Mouse (Mus musculus): ENCODE measurements around the gene Gpt2. TPM values are rescaled to one million over a fixed set of nuclear protein-coding genes. Genes with fewer than 3 reads are reported as not detected.

The Gpt2 gene
- polyA plus RNA-seq, 1 experiment from 2014 or later, result 39.1 TPM

DNA sequence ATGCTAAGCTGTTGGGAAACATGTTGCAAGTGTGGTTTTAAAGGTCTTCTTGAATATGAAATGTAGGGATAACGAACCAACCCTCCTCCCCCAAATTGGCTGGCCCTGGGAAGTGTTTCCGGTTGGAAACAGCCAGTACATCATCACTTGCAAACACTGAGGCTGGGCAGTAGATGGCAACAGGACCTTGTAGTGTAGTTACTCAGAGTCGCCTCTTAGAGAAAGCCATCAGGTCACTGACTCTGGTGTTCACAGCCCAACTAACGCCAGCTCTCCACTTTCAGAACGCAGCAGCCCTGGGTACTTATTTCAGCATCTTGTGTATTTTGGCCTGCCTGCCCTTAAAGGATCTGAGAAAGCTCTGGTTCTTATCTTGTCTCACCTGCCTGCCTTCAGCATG lies 31.6 kb upstream of the Gpt2 start:
- no peaks in the 10 kb centered on the region for H3K36me3 ChIP-seq (ENCODE audit: control insufficient read depth, insufficient read depth)
- H3K4me3 ChIP-seq (replicated peaks; ENCODE audit: low read length), result no peak overlapping the region
- no peak overlapping the region for H3K9ac ChIP-seq (replicated peaks; ENCODE audit: low read depth, low read length)
- H3K27ac ChIP-seq (ENCODE audit: low read length), result no peak overlapping the region
- H3K27me3 ChIP-seq (replicated peaks; ENCODE audit: control insufficient read depth, insufficient read depth, low read length), result no peaks in the 10 kb centered on the region
- H3K4me1 ChIP-seq (replicated peaks; ENCODE audit: control insufficient read depth, insufficient read depth, low read length), result no peaks in the 10 kb centered on the region
- no peaks in the 10 kb centered on the region for H3K9me3 ChIP-seq (ENCODE audit: control insufficient read depth, low read length)
- WGBS, result 33% methylated on average over 5 of the region's 5 CpGs
- H3K4me2 ChIP-seq (ENCODE audit: low read length), result no peak overlapping the region
- no peak for ATAC-seq

DNA sequence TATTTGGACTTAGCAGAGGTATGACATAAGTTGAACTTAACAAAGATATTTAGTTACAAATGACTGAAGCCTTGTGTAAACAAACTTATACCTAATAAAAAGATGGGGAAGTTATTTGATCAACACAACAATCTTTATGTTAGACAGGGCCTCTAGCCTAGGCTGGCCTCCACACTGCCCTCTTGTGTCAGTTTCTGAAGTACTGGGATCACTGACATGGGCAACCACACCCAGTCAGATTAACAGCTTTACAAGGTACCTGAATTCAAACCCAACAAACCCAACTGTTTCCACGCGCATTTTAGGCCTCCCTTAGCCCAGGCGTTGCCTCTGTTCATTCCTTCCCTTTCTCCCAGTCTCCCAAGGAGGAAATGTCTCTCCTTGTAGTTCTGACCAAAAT lies 31.0 kb upstream of the Gpt2 start:
- Histone ChIP-seq H3K4me3 (replicated peaks; ENCODE audit: low read length) (no peak overlapping the region), H3K9ac (replicated peaks; ENCODE audit: low read depth, low read length) (no peak overlapping the region), H3K9me3 (ENCODE audit: control insufficient read depth, low read length) (no peaks in the 10 kb centered on the region), H3K4me2 (ENCODE audit: low read length) (no peak overlapping the region), H3K4me1 (replicated peaks; ENCODE audit: control insufficient read depth, insufficient read depth, low read length) (no peaks in the 10 kb centered on the region), H3K36me3 (ENCODE audit: control insufficient read depth, insufficient read depth) (no peaks in the 10 kb centered on the region), H3K27me3 (replicated peaks; ENCODE audit: control insufficient read depth, insufficient read depth, low read length) (no peaks in the 10 kb centered on the region), H3K27ac (ENCODE audit: low read length) (no peak overlapping the region)
- 78% methylated on average over 3 of the region's 3 CpGs for WGBS
- ATAC-seq, result no peak

DNA sequence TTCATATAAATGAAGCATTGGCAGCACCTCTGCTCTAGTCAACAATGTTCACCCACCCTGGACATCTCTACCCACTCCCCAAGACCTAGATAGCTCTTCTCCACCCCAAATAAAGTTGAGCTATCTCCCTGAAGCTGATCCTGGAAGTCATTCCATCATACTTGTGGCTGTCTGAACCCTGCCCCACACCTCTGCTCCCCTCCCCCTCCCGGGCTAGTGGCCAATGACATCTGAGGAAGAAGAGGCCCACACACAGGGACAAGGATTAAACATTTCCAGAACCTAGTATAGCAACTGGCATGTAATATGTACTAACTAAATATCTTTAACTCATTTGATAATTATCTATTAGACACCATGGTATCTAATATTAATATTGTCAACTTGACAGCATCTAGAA lies 29.9 kb upstream of the Gpt2 start:
- H3K9ac ChIP-seq (replicated peaks; ENCODE audit: low read depth, low read length), result no peak overlapping the region
- no peaks in the 10 kb centered on the region for H3K9me3 ChIP-seq (ENCODE audit: control insufficient read depth, low read length)
- H3K36me3 ChIP-seq (ENCODE audit: control insufficient read depth, insufficient read depth), result no peaks in the 10 kb centered on the region
- no peaks in the 10 kb centered on the region for H3K27me3 ChIP-seq (replicated peaks; ENCODE audit: control insufficient read depth, insufficient read depth, low read length)
- no peak overlapping the region for H3K27ac ChIP-seq (ENCODE audit: low read length)
- WGBS, result 92% methylated on average over 1 of the region's 1 CpGs
- no peak for ATAC-seq
- no peaks in the 10 kb centered on the region for H3K4me1 ChIP-seq (replicated peaks; ENCODE audit: control insufficient read depth, insufficient read depth, low read length)
- H3K4me3 ChIP-seq (replicated peaks; ENCODE audit: low read length), result no peak overlapping the region
- H3K4me2 ChIP-seq (ENCODE audit: low read length), result no peak overlapping the region

DNA sequence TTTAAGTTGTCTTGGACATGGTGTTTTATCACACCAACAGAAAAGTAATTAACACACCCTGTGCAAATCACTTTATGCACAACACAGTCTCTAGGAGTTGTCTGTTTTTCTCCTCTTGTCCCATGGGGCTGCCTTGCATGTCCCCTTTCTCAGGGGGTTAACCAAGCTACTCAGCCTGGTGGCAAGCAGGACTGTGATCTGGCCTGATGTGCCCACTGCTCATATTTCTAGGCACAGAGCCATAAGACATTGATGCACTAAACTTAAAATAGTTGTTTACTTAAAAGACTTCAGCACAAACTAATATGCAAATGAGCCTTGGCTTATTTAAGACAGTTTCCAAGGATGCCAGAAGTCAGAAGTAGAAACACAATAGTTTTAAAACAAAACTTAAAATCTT lies 28.1 kb upstream of the Gpt2 start:
- Histone ChIP-seq H3K36me3 (ENCODE audit: control insufficient read depth, insufficient read depth) (no peaks in the 10 kb centered on the region), H3K27ac (ENCODE audit: low read length) (no peak overlapping the region), H3K27me3 (replicated peaks; ENCODE audit: control insufficient read depth, insufficient read depth, low read length) (no peaks in the 10 kb centered on the region), H3K9me3 (ENCODE audit: control insufficient read depth, low read length) (no peaks in the 10 kb centered on the region), H3K4me2 (ENCODE audit: low read length) (no peak overlapping the region), H3K9ac (replicated peaks; ENCODE audit: low read depth, low read length) (no peak overlapping the region), H3K4me3 (replicated peaks; ENCODE audit: low read length) (no peak overlapping the region), H3K4me1 (replicated peaks; ENCODE audit: control insufficient read depth, insufficient read depth, low read length) (no peaks in the 10 kb centered on the region)
- no peak for ATAC-seq

DNA sequence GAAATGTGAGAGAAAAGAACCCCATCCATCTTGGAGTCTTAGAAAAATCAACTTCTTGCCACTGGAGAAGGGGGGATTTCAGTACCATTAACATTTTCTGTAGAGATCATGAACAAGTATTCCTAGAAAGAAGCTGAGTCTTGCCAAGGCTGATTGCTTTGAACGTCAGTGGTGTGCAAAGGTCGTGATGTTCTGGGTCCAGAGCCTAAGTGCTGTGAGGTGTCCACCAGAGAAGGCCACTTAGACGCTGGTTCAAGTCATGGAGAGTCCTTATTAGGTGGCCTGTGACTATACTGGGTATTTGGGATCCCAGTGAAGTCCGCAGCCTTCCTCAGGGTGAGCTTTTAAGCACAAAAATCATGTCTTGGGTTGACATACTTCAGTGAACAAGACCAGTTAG lies 26.3 kb upstream of the Gpt2 start:
- Histone ChIP-seq H3K4me2 (ENCODE audit: low read length) (no peak overlapping the region), H3K9ac (replicated peaks; ENCODE audit: low read depth, low read length) (no peak overlapping the region), H3K4me3 (replicated peaks; ENCODE audit: low read length) (no peak overlapping the region), H3K27me3 (replicated peaks; ENCODE audit: control insufficient read depth, insufficient read depth, low read length) (no peaks in the 10 kb centered on the region), H3K9me3 (ENCODE audit: control insufficient read depth, low read length) (no peaks in the 10 kb centered on the region), H3K36me3 (ENCODE audit: control insufficient read depth, insufficient read depth) (no peaks in the 10 kb centered on the region), H3K4me1 (replicated peaks; ENCODE audit: control insufficient read depth, insufficient read depth, low read length) (no peaks in the 10 kb centered on the region), H3K27ac (ENCODE audit: low read length) (no peak overlapping the region)
- 85% methylated on average over 4 of the region's 4 CpGs for WGBS
- no peak for ATAC-seq

DNA sequence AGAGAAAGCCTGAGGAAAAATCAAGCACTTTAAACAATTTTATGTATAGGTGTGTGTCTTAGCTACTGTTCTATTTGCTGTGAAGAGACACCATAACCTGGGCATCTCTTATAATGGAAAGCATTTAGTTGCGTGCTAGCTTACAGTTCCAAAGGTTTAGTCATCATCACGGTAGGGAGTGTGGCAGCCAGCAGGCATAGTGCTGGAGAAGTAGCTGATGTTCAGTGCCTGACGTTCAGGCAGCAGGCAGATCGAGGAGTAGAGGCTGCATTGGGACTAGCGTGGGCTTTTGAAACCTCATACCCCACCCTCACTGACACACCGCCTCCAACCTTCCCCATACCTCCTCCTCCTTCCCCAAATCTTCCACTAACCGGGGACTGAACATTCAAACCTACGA lies 21.6 kb upstream of the Gpt2 start:
- no peaks in the 10 kb centered on the region for H3K9me3 ChIP-seq (ENCODE audit: control insufficient read depth, low read length)
- no peak overlapping the region for H3K4me2 ChIP-seq (ENCODE audit: low read length)
- no peak overlapping the region for H3K4me3 ChIP-seq (replicated peaks; ENCODE audit: low read length)
- no peaks in the 10 kb centered on the region for H3K27me3 ChIP-seq (replicated peaks; ENCODE audit: control insufficient read depth, insufficient read depth, low read length)
- H3K36me3 ChIP-seq (ENCODE audit: control insufficient read depth, insufficient read depth), result no peaks in the 10 kb centered on the region
- 84% methylated on average over 8 of the region's 8 CpGs for WGBS
- H3K27ac ChIP-seq (ENCODE audit: low read length), result no peak overlapping the region
- H3K9ac ChIP-seq (replicated peaks; ENCODE audit: low read depth, low read length), result no peak overlapping the region
- H3K4me1 ChIP-seq (replicated peaks; ENCODE audit: control insufficient read depth, insufficient read depth, low read length), result no peaks in the 10 kb centered on the region
- ATAC-seq, result no peak

DNA sequence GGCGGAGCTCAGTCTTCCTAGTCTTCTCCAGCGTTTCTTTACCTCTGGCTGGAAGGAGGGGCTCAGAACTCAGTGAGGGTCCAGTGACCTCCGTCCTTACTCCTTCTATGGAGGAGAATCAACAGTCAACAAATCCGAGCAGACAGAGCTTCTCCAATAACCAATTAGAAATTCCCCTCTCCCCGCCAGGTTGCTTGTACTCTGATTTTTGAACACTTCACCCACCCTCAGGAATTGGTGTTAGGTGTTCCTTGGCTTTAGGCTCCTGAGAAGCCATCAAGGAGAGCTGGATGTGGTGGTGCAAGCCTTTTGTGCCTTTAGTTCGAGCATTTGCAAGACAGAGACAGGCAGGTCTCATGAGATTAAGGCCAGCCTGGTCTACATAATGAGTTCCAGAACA lies 19.6 kb upstream of the Gpt2 start:
- Histone ChIP-seq H3K36me3 (ENCODE audit: control insufficient read depth, insufficient read depth) (no peaks in the 10 kb centered on the region), H3K9ac (replicated peaks; ENCODE audit: low read depth, low read length) (no peak overlapping the region), H3K9me3 (ENCODE audit: control insufficient read depth, low read length) (no peaks in the 10 kb centered on the region), H3K4me3 (replicated peaks; ENCODE audit: low read length) (no peak overlapping the region), H3K27me3 (replicated peaks; ENCODE audit: control insufficient read depth, insufficient read depth, low read length) (no peaks in the 10 kb centered on the region), H3K4me2 (ENCODE audit: low read length) (no peak overlapping the region), H3K4me1 (replicated peaks; ENCODE audit: control insufficient read depth, insufficient read depth, low read length) (no peaks in the 10 kb centered on the region), H3K27ac (ENCODE audit: low read length) (no peak overlapping the region)
- no peak for ATAC-seq
- 67% methylated on average over 6 of the region's 6 CpGs for WGBS

DNA sequence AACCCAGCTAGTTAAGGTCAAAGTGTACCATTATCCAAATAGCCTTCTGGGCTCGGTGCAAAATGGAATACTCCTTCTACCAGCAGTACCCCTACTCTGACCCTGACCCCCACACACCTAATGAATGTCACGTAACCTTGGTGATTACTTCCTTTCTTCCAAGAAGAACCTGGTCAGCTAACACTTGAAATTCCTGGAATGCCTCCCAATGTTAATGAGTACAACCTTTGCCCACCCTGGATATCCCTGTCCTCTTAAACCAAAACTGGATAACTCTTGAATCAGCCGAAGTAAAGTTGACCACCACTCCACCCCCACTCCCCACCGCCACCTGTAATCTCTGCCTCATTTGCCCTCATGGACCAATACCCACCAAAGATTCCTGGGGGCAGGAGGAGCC lies 19.1 kb upstream of the Gpt2 start:
- no peak overlapping the region for H3K27ac ChIP-seq (ENCODE audit: low read length)
- H3K4me1 ChIP-seq (replicated peaks; ENCODE audit: control insufficient read depth, insufficient read depth, low read length), result no peaks in the 10 kb centered on the region
- no peak overlapping the region for H3K4me3 ChIP-seq (replicated peaks; ENCODE audit: low read length)
- WGBS, result 94% methylated on average over 4 of the region's 4 CpGs
- H3K9ac ChIP-seq (replicated peaks; ENCODE audit: low read depth, low read length), result no peak overlapping the region
- ATAC-seq, result no peak
- H3K36me3 ChIP-seq (ENCODE audit: control insufficient read depth, insufficient read depth), result no peaks in the 10 kb centered on the region
- H3K9me3 ChIP-seq (ENCODE audit: control insufficient read depth, low read length), result no peaks in the 10 kb centered on the region
- H3K27me3 ChIP-seq (replicated peaks; ENCODE audit: control insufficient read depth, insufficient read depth, low read length), result no peaks in the 10 kb centered on the region
- no peak overlapping the region for H3K4me2 ChIP-seq (ENCODE audit: low read length)

DNA sequence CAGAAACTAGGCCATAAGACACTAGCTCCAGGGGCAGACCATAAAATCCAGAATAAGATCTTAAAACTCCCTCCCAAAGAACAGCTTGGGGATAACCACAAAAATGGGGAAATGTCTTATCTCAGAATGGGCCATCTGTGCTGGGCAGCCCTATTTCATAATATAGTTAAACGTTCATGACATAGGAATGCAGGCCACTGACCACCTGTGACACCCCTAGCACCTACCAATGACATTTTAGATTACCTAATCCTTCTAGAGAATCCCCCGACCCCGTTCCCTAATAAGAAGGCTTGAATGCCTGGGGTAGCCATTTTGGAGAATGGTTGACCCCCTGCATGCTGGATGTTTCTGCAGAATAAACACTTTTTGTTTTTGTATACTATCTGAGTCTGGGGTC lies 17.5 kb upstream of the Gpt2 start:
- H3K27ac ChIP-seq (ENCODE audit: low read length), result no peak overlapping the region
- no peaks in the 10 kb centered on the region for H3K9me3 ChIP-seq (ENCODE audit: control insufficient read depth, low read length)
- H3K4me1 ChIP-seq (replicated peaks; ENCODE audit: control insufficient read depth, insufficient read depth, low read length), result no peaks in the 10 kb centered on the region
- no peak for ATAC-seq
- H3K36me3 ChIP-seq (ENCODE audit: control insufficient read depth, insufficient read depth), result no peaks in the 10 kb centered on the region
- H3K9ac ChIP-seq (replicated peaks; ENCODE audit: low read depth, low read length), result no peak overlapping the region
- no peak overlapping the region for H3K4me2 ChIP-seq (ENCODE audit: low read length)
- H3K4me3 ChIP-seq (replicated peaks; ENCODE audit: low read length), result no peak overlapping the region
- 94% methylated on average over 3 of the region's 3 CpGs for WGBS
- H3K27me3 ChIP-seq (replicated peaks; ENCODE audit: control insufficient read depth, insufficient read depth, low read length), result no peaks in the 10 kb centered on the region

DNA sequence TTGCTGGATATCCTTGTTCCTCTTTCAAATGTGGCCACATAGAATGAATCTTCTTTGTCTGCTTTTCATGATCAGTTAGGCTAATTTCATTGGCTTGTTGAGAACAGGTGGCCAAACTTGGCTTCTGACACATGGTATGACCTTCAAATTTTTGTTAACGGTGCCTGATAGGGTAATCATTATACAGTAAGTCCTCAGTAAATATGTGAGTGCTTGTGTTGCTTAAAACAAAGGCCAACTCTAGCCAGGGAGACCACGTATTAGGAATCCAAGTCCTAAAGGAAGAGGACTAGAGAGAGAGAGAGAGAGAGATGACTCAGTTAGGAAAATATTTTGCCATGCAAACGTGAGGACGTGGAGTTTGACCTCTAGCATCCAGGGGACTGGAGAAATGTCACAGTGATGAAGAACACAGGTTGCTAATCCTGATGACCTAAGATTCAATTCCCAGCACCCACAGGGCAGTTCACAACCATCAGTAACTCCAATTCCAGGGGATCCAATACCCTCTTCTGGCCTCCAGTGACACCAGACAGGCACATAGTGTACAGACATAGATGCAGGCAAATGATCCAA lies 15.3 kb upstream of the Gpt2 start:
- no peak overlapping the region for H3K4me2 ChIP-seq (ENCODE audit: low read length)
- H3K36me3 ChIP-seq (ENCODE audit: control insufficient read depth, insufficient read depth), result no peaks in the 10 kb centered on the region
- H3K9me3 ChIP-seq (ENCODE audit: control insufficient read depth, low read length), result no peaks in the 10 kb centered on the region
- 76% methylated on average over 4 of the region's 4 CpGs for WGBS
- no peak overlapping the region for H3K4me3 ChIP-seq (replicated peaks; ENCODE audit: low read length)
- H3K9ac ChIP-seq (replicated peaks; ENCODE audit: low read depth, low read length), result no peak overlapping the region
- no peaks in the 10 kb centered on the region for H3K27me3 ChIP-seq (replicated peaks; ENCODE audit: control insufficient read depth, insufficient read depth, low read length)
- no peak for ATAC-seq
- H3K4me1 ChIP-seq (replicated peaks; ENCODE audit: control insufficient read depth, insufficient read depth, low read length), result no peaks in the 10 kb centered on the region
- H3K27ac ChIP-seq (ENCODE audit: low read length), result no peak overlapping the region

Data from forebrain, embryonic 16.5 days (tissue).